Mouse (Mus musculus) ES-Bruce4 (cell line): ENCODE measurements at regions not wholly inside any gene's neighbourhood (a gene's known extent, or its start where the extent isn't known, plus 50 kb on each side); places are given as distances from the start of the nearest gene placed in this dataset.

Source experiments
- CTCF ChIP-seq: IDR thresholded peaks from one replicate; pipeline ENCODE4 v1.8.1; 2011; ENCODE audit warnings: low read depth, low read length
- EP300 ChIP-seq: IDR thresholded peaks from 2 replicates; pipeline ENCODE4 v1.6.1; 2011; ENCODE audit warnings: low read depth, low read length; ENCODE audit not compliant: insufficient read depth

GRCm38 (mm10) chr11:113101534-113101933, 319.5 kb downstream of the Sox9 start:
- TF ChIP-seq EP300 = no peak
- TF ChIP-seq CTCF = no peak
